ENCODE assay signal across 10 mouse cellular contexts in the genomic region with DNA sequence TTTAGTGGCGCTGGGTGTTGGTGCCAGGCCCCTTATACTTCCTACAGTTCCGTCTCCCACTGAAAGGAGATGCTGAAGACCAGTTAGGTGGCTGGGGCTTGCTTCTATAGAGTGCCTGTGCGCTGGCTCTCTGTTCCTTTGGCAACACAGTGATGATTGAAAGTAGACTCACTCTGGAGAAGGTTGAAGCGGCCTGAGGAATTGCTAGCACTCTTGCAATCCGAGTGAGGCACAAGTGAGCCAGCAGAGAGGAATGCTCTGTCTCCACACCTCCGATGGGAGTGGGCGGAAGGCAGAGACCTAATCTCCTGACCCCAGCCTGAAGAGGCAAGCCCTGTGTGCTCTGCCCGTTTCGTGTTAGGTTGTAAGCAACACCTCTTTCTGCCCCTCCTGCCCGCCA. TPM values are rescaled to one million over a fixed set of nuclear protein-coding genes. Genes with fewer than 3 reads are reported as not detected.
DNase-seq lines count a peak whose midpoint lies in the region; ATAC-seq and TF ChIP-seq lines count a peak whose summit lies in the region.
"Had no signal": no experiment of that assay in that cellular context is flagged by ENCODE, and none has a peak within 500 bp of the region (broad histone marks: within the 10 kb centered on the region; RNA-seq: fewer than 3 reads in every experiment).

No protein-coding gene starts in this region.

- peak overlapping the region; percentile 96 for H3K4me2 ChIP-seq in heart, embryonic 12.5 days
- no peak overlapping the region for H3K4me2 ChIP-seq in hindbrain, embryonic 12.5 days (replicated peaks)
- H3K4me2 ChIP-seq: hindbrain, embryonic 14.5 days had no signal

- no peaks in the 10 kb centered on the region for H3K27me3 ChIP-seq in heart, embryonic 12.5 days (replicated peaks)
- H3K27me3 ChIP-seq in hindbrain, embryonic 12.5 days = peaks cover 52% of the 10 kb centered on the region

- 25% methylated on average over 10 of the region's 10 CpGs for WGBS in heart, embryonic 12.5 days
- 51% methylated on average over 10 of the region's 10 CpGs for WGBS in hindbrain, embryonic 12.5 days

- peaks cover 19% of the 10 kb centered on the region for H3K36me3 ChIP-seq in heart, embryonic 12.5 days
- no peaks in the 10 kb centered on the region for H3K36me3 ChIP-seq in hindbrain, embryonic 12.5 days

- no peak for TF ChIP-seq CTCF in embryonic fibroblast, embryonic 13.5 days (IDR thresholded peaks at IDR 0.05; ENCODE audit: borderline replicate concordance, insufficient read depth, low read length)

- peaks cover 47% of the 10 kb centered on the region for H3K4me1 ChIP-seq in heart, embryonic 12.5 days (replicated peaks)
- peaks cover 16% of the 10 kb centered on the region; the same call in 1 of the 2 replicates for H3K4me1 ChIP-seq in embryonic fibroblast, embryonic 13.5 days (ENCODE audit: control insufficient read depth, insufficient read depth, low read length)
- H3K4me1 ChIP-seq in hindbrain, embryonic 12.5 days = peaks cover 18% of the 10 kb centered on the region

- H3K9ac ChIP-seq in heart, embryonic 12.5 days = no peak overlapping the region
- no peak overlapping the region for H3K9ac ChIP-seq in hindbrain, embryonic 12.5 days
- H3K9ac ChIP-seq: hindbrain, embryonic 14.5 days; liver, embryonic 14.5 days had no signal

- no peak for DNase-seq in heart, adult 8-10 months (ENCODE audit: low spot score)
- peak; percentile 19 for DNase-seq in retina, postnatal 1 day
- no peak for DNase-seq in retina, embryonic 14.5 days (ENCODE audit: low spot score)
- DNase-seq in gastrocnemius, adult 18-20 months (ENCODE audit: low spot score) = no peak
- DNase-seq in layer of hippocampus, adult 9-11 months = no peak

- no peak for ATAC-seq in heart, embryonic 12.5 days (ENCODE audit: insufficient number of reproducible peaks, low FRiP score)
- ATAC-seq in hindbrain, embryonic 12.5 days (ENCODE audit: low FRiP score) = no peak

- peak; percentile 48 for TF ChIP-seq POLR2A in embryonic fibroblast, embryonic 13.5 days (IDR thresholded peaks at IDR 0.05; ENCODE audit: low read depth, low read length)

- H3K4me3 ChIP-seq in heart, embryonic 12.5 days = peak overlapping the region; percentile 76
- peak overlapping the region; percentile 91 for H3K4me3 ChIP-seq in embryonic fibroblast, embryonic 13.5 days (ENCODE audit: insufficient read depth, low read length)
- H3K4me3 ChIP-seq in hindbrain, embryonic 12.5 days = no peak overlapping the region

- no peaks in the 10 kb centered on the region for H3K9me3 ChIP-seq in heart, embryonic 12.5 days (replicated peaks)
- H3K9me3 ChIP-seq in hindbrain, embryonic 12.5 days (replicated peaks) = no peaks in the 10 kb centered on the region

- peak overlapping the region; percentile 44 for H3K27ac ChIP-seq in heart, embryonic 12.5 days (ENCODE audit: poor library complexity, severe bottlenecking)
- peak overlapping the region; percentile 87 for H3K27ac ChIP-seq in embryonic fibroblast, embryonic 13.5 days (ENCODE audit: insufficient read depth, low read length)
- no peak overlapping the region for H3K27ac ChIP-seq in hindbrain, embryonic 12.5 days
- H3K27ac ChIP-seq: hindbrain, embryonic 14.5 days; liver, embryonic 14.5 days had no signal

RNA-seq across cellular contexts. Expression of gene Dusp5, which starts 2.5 kb away (rescaled TPM):
- 12.4 and 14.3 TPM in 2 replicates for polyA plus RNA-seq in heart, embryonic 12.5 days (2016; fragmentation: Nextera tagmentation; extraction: Ambion mirVana)
- total RNA-seq in heart, adult 8-10 months (2022) = 1 to 10 TPM; 3.1 to 5.6 (median 4.2) TPM
- 19.5 and 40.5 TPM in 2 replicates for polyA plus RNA-seq in embryonic fibroblast, embryonic 13.5 days (2011; ENCODE audit: insufficient read length, low read depth, missing spikeins)
- 1 to 10 TPM in 1 of 2 experiments, under 1 TPM in 1; 0.84 to 1.2 TPM for total RNA-seq in gastrocnemius, adult 18-20 months (2021)
- polyA plus RNA-seq in hindbrain, embryonic 12.5 days (2016; fragmentation: Nextera tagmentation; extraction: Ambion mirVana) = 2.4 TPM in 2 replicates

RNA-seq across cellular contexts. Expression of gene Nutf2-ps1, which starts 57.5 kb away (rescaled TPM):
- 314 and 321 TPM in 2 replicates for polyA plus RNA-seq in heart, embryonic 12.5 days (2016; fragmentation: Nextera tagmentation; extraction: Ambion mirVana)
- total RNA-seq in heart, adult 8-10 months (2022) = 100 to 1,000 TPM in 1 of 4 experiments, 10 to 100 TPM in 3; 72.8 to 105 (median 87.4) TPM
- 153 and 193 TPM in 2 replicates for polyA plus RNA-seq in embryonic fibroblast, embryonic 13.5 days (2011; ENCODE audit: insufficient read length, low read depth, missing spikeins)
- 10 to 100 TPM; 61.0 to 64.3 TPM for total RNA-seq in gastrocnemius, adult 18-20 months (2021)
- polyA plus RNA-seq in hindbrain, embryonic 12.5 days (2016; fragmentation: Nextera tagmentation; extraction: Ambion mirVana) = 327 and 336 TPM in 2 replicates
